Mouse (Mus musculus) erythroid progenitor cell, adult 5-6 weeks (primary cell): ENCODE data around the gene Kcnj12. TPM values are rescaled to one million over a fixed set of nuclear protein-coding genes. Genes with fewer than 3 reads are reported as not detected.

Experiments
- ATAC-seq: replicated peaks from 2 replicates; pipeline ENCODE4 v1.8.0; 2016; ENCODE audit warnings: moderate number of reproducible peaks, mild to moderate bottlenecking, moderate TSS enrichment, inconsistent platforms; ENCODE audit not compliant: poor library complexity, low FRiP score, severe bottlenecking
- total RNA-seq, 2 experiments: library from RNA; stranded (forward) in 1 of 2; stranded (reverse) in 1 of 2; fragments of 150-400 nt in 1 of 2; fragments of 186-747, 209-891 nt in 1 of 2; gene quantifications; 2 replicates each; pipeline versions ENCODE4 v1.2.3 to v1.2.4; 2015 to 2017; ENCODE audit warnings: low replicate concordance in 2 of 2

Gene Kcnj12
- total RNA-seq, 2 experiments from 2014 or later: not detected

DNA sequence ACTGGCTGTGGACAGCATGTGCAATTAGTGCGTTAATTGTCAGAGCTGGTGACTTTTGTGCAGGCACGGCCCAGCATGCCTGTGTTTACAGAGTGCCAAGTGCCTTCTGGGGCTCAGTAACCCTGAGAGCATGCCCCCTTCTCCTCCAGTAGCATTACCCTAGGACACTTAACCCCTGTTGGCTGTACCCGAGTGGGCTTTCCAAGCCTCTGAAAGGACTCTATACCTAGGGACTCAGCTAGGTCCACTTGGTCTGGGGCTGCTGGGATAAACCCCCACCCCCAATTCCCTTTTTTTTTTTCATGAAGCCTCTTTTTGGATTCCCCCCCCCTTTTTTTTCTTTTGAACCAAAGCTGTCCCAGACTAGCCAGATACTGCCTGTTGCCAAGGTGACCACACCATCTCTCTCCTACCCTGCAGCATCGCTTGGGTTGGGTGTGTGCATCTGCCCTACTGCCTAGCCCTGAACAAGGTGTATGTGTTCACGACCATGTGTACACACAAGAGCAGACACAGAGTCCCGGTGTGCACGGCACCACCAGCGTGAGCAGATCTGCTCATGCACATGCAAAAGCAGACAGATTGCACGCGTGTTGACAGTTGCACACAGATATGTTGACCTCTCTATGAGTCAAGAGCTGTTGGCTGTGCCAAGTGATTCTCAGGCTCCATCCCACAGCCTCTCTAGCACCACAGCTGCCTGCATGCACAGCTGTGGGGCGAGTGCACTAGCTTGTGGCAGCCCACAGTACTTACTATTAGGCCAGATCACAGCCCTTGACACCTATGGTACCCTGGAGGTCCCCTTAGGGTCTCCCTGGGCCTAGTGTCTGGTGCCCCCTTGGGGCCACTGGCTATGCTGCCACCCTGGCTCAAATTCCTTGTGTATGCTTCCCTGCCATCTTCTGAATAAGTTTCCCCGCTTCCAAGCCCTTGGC is 21.0 kb downstream of the Kcnj12 start:
- peak; percentile 31; the same call in 1 of the 2 replicates for ATAC-seq

DNA sequence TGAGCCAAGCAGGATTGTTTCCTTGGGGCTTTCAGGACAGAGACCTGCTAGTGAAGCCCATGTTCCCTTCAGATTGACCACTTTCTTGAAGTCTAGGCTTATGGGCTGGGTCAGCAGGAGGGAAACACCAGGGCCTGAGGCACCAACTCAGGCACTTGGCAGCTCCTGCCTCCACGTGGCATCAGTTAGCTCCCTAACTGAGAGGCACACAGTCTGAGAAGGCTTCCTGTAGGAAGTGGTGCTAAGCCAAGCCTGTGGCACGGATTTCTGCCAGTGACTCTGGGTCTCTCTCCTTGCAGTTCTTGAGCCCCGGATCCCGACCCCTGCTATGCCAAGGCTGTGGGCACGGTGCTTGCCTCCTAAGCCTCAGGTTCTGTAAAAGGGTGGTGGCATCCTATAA is 22.4 kb downstream of the Kcnj12 start:
- no peak for ATAC-seq

DNA sequence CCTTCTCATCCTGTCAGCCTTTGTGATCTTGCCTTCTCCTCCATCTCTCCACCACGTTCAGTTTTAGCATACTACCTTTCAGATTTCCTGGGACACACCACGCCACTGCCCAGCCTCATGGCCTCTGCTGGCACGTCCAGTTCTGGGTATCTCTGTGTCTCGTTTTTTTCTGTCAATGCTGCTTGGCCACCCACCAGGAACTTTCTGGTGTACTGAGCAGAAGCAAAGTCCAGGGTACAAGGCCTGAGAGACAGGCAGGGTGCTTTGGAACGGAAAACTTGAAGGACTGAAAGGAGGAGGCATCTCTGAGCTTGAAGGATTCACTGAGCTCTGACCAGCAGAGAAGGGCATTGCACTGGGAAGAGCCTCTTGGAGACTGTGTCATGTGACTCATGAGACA is 25.1 kb downstream of the Kcnj12 start:
- no peak for ATAC-seq

GRCm38 (mm10) chr11:61051151-61051550 is 28.8 kb downstream of the Kcnj12 start:
- ATAC-seq: no peak

DNA sequence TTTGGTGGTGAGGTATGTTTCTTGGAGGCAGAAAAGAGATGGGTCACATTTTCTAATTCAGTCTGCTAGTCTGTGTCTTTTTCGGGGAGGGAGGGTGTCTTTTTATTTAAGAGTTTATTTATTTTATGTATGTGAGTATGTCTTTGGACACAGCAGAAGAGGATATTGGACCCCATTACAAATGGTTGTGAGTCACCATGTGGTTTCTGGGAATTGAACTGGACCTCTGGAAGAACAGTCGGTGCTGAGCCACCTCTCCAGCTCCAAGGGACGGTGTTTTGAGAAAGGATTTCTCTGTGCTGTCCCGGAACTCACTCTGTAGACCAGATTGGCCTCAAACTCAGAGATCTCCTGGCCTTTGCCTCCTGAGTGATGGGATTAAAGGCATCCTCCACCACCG is 34.5 kb downstream of the Kcnj12 start:
- ATAC-seq: no peak

DNA sequence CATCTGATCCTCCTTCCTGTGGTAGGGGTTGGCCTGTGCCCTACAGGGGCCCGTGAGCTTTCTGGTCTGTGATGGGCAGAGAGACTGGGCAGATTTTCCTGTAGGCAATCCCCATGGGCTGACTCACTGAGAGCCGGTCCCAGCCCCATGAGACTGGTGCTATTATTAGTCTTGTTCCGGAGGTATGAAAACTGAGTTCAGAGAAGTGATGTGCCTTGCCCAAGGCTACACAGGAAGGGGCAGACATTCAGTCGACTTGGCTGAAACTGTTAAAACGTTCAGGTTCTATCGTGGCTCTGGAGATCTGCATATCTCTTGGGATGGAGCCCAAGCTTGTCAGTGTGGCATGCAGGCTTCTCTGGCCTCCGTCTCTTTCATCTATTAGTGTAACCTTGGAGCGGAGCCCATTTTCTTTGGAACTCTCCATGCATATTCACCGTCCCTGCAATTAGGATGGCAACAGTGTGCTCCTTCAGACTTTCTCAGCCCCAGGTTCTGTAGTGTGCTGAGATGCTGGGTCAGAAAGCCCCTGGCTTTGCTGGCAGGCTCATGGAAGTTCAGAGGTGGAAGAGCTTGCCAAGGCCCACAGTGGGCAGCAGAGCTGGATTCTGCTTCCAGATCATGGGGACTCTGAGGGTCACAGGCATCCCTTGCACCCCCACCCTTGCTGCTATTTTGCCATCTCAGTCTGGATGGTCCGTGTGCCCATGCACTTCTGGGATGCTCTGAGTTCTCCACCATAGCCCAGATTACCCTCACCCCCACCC is 37.5 kb downstream of the Kcnj12 start:
- peak; percentile 46; the same call in 1 of the 2 replicates for ATAC-seq

DNA sequence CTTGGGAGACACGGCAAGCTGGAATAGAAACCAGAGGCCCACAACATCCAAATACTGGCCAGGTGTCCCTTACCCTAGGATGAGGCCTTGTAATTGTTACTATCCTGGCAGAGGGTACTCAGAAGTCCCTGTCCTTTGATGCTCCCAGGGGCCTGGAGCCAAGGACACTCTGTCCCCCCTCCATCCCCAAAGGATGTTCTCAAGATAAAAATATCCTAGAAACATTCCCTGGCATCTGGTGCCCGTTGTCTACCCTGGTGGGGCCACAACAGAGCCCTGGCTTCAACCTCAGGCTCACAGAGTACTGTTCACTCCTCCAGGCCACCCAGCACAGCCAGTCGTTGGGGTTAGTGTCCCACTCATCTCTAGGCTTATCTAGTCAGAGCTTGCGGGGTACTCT is 38.3 kb downstream of the Kcnj12 start:
- no peak for ATAC-seq

- ATAC-seq: no peak
Observed at GRCm38 (mm10) chr11:61062548-61063461, 40.4 kb downstream of the Kcnj12 start.

DNA sequence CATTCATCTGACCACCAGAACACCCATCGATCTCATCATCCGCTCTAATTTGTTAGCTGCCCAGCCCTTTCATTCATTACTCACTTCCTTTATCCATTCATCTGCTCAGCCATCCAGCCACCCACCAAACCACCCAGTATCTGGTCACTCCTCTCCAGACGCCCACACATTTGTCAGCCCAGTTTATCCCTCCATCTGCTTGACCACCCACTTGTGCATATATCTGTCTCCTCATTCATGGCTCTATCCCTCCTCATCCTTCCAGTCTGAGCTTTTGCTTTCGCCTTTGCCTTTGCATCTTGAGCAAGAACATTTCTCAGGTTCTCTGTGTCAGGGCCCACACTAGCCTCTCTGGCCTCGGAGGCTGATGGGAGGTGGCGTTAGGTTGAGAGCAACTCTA is 41.1 kb downstream of the Kcnj12 start:
- ATAC-seq: no peak

DNA sequence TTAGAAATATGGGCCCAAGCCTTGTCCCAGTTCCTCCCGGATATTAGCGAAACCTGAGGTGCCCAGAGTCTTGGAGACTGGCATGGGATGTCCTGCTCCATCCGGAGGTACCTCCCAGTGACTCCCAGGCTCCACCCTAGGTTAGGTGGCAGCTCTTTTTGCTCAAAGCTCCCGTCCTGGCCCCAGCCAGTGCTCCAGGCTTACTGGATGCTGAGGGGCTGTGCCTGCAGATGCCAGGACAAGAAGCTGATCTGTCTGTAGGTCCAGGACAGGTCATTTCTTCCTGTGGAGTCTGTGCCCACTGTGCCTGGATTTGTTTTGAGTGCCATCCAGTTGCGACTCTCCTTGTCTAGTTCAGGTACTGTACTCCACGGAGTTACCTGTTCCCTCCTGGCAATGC is 43.3 kb downstream of the Kcnj12 start:
- ATAC-seq: no peak

- peak; percentile 80 for ATAC-seq
Observed at GRCm38 (mm10) chr11:61067133-61067835, 44.9 kb downstream of the Kcnj12 start.

DNA sequence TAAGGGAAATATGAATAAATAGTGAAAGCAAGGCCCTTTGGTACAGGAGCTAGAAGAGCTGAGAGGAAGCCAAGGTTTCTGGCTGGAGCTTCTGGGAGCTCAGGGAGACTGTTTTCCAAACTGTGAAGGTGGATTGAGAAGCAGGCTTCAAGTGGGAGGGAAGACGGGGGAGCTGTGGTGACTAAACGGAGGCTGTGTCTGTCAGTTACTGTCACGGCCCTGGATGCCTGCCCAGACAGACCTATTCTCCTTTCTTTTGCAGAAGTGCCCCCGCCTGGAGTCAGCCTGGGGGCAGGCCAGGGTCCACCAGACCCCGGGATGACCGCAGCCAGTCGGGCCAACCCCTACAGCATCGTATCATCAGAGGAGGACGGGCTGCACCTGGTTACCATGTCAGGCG is 46.5 kb downstream of the Kcnj12 start:
- no peak for ATAC-seq

GRCm38 (mm10) chr11:61069645-61070044 is 47.3 kb downstream of the Kcnj12 start:
- ATAC-seq: no peak

GRCm38 (mm10) chr11:61074646-61075317 is 52.4 kb downstream of the Kcnj12 start:
- peak; percentile 47 for ATAC-seq

- peak; percentile 81 for ATAC-seq
Observed at GRCm38 (mm10) chr11:61075361-61076326, 53.3 kb downstream of the Kcnj12 start.

DNA sequence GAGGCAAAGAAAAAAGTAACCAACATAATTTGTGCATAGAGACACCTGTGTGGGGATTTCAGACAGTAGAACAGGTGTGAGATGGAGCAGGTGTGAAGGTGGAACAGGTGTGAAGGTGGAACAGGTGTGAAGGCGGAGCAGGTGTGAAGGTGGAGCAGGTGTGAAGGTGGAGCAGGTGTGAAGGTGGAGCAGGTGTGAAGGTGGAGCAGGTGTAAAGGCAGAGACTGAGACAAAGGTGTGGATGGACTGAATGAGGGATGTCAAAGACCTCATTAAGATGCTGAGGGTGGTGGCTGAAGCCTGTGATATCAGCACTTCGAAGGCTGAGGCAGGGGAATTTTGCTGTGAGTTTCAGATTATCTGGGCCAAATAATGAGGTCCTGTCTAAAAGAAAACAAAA is 59.3 kb downstream of the Kcnj12 start:
- no peak for ATAC-seq

DNA sequence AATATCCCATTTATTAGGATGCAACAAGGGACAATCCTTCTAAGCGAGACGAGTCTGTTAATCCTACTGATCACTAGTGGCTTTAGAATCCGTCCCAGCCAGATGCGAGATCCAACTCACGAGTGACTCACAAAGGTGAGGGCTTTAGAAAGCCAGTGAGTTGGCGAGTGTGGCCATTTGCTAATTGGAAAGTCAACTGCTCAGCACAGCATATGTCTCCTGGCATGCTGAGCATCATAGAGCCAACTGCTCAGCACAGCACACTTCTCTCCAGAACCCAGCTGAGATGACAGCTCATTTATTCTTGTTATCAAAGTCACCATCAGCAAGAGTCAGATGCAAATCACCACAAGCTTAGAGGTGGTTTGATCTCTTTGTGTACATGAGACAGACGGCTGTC is 67.8 kb downstream of the Kcnj12 start:
- ATAC-seq: no peak

GRCm38 (mm10) chr11:61091192-61091591 is 68.8 kb downstream of the Kcnj12 start:
- ATAC-seq: no peak
